9 mouse cellular contexts compared by ENCODE assay signal in genomic region chr7:15921796-15922195, GRCm38 (mm10). TPM values are rescaled to one million over a fixed set of nuclear protein-coding genes. Genes with fewer than 3 reads are reported as not detected.
DNase-seq lines count a peak whose midpoint lies in the region; ATAC-seq and TF ChIP-seq lines count a peak whose summit lies in the region.
"Had no signal": no experiment of that assay in that cellular context is flagged by ENCODE, and none has a peak within 500 bp of the region (broad histone marks: within the 10 kb centered on the region; RNA-seq: fewer than 3 reads in every experiment).

No protein-coding gene starts in this region.

- H3K4me2 ChIP-seq in hindbrain, embryonic 12.5 days (replicated peaks) = peak overlapping the region; percentile 69
- H3K4me2 ChIP-seq in liver, embryonic 15.5 days = peak overlapping the region; percentile 89

- ATAC-seq in hindbrain, embryonic 12.5 days (ENCODE audit: low FRiP score) = peak; percentile 65
- peak; percentile 46 for ATAC-seq in liver, embryonic 15.5 days (ENCODE audit: insufficient read depth)

- H3K4me3 ChIP-seq in embryonic fibroblast, embryonic 13.5 days (ENCODE audit: insufficient read depth, low read length) = peak overlapping the region; percentile 73
- peak overlapping the region; percentile 55 for H3K4me3 ChIP-seq in hindbrain, embryonic 12.5 days
- H3K4me3 ChIP-seq in liver, embryonic 15.5 days (replicated peaks) = peak overlapping the region; percentile 82

- WGBS in hindbrain, embryonic 12.5 days = 0% methylated on average over 10 of the region's 10 CpGs
- under 1% methylated on average over 10 of the region's 10 CpGs for WGBS in liver, embryonic 15.5 days (ENCODE audit: insufficient replicate concordance)

- H3K4me1 ChIP-seq in embryonic fibroblast, embryonic 13.5 days (ENCODE audit: control insufficient read depth, insufficient read depth, low read length) = peaks cover 3% of the 10 kb centered on the region
- peaks cover 23% of the 10 kb centered on the region for H3K4me1 ChIP-seq in hindbrain, embryonic 12.5 days
- H3K4me1 ChIP-seq in liver, embryonic 15.5 days (replicated peaks) = peaks cover 47% of the 10 kb centered on the region

- TF ChIP-seq CTCF in embryonic fibroblast, embryonic 13.5 days (IDR thresholded peaks at IDR 0.05; ENCODE audit: borderline replicate concordance, insufficient read depth, low read length) = no peak

- no peak for TF ChIP-seq POLR2A in embryonic fibroblast, embryonic 13.5 days (IDR thresholded peaks at IDR 0.05; ENCODE audit: low read depth, low read length)

- peak overlapping the region; percentile 64 for H3K9ac ChIP-seq in hindbrain, embryonic 12.5 days
- peak overlapping the region; percentile 81 for H3K9ac ChIP-seq in liver, embryonic 15.5 days

- H3K9me3 ChIP-seq in hindbrain, embryonic 12.5 days (replicated peaks) = no peaks in the 10 kb centered on the region
- no peaks in the 10 kb centered on the region for H3K9me3 ChIP-seq in liver, embryonic 15.5 days (replicated peaks)

- H3K36me3 ChIP-seq in hindbrain, embryonic 12.5 days = peaks cover 32% of the 10 kb centered on the region
- H3K36me3 ChIP-seq in liver, embryonic 15.5 days (replicated peaks) = peaks cover 31% of the 10 kb centered on the region

- DNase-seq in adrenal gland, postnatal 14 days = peak; percentile 44
- DNase-seq in adrenal gland, postnatal 25 days = no peak
- DNase-seq in Muller cell, postnatal 12 days (ENCODE audit: inconsistent ontology term) = peak; percentile 66
- DNase-seq in natural killer cell, adult 2 months (ENCODE audit: low spot score in 2 of 2) = peak; percentile 34 to 47
- no peak for DNase-seq in urinary bladder, postnatal 25 days (ENCODE audit: low spot score)

- H3K27ac ChIP-seq in embryonic fibroblast, embryonic 13.5 days (ENCODE audit: insufficient read depth, low read length) = peak overlapping the region; percentile 45
- H3K27ac ChIP-seq in hindbrain, embryonic 12.5 days = peak overlapping the region; percentile 71
- peak overlapping the region; percentile 84 for H3K27ac ChIP-seq in liver, embryonic 15.5 days (replicated peaks)

- no peaks in the 10 kb centered on the region for H3K27me3 ChIP-seq in hindbrain, embryonic 12.5 days
- no peaks in the 10 kb centered on the region for H3K27me3 ChIP-seq in liver, embryonic 15.5 days

RNA-seq across cellular contexts. Expression of gene Selenow, which starts 0.4 kb away (rescaled TPM):
- total RNA-seq in adrenal gland, postnatal 14 days (2021) = 191 and 202 TPM in 2 replicates
- total RNA-seq in adrenal gland, postnatal 25 days (2021) = 156 and 160 TPM in 2 replicates
- polyA plus RNA-seq in embryonic fibroblast, embryonic 13.5 days (2011; ENCODE audit: insufficient read length, low read depth, missing spikeins) = 382 and 390 TPM in 2 replicates
- 1,041 and 1,118 TPM in 2 replicates for polyA plus RNA-seq in hindbrain, embryonic 12.5 days (2016; fragmentation: Nextera tagmentation; extraction: Ambion mirVana)
- 246 and 279 TPM in 2 replicates for polyA plus RNA-seq in liver, embryonic 15.5 days (2015; fragmentation: Nextera tagmentation; extraction: Ambion mirVana)

RNA-seq across cellular contexts. Expression of gene Nop53, which starts 24.1 kb away (rescaled TPM):
- 196 and 213 TPM in 2 replicates for total RNA-seq in adrenal gland, postnatal 14 days (2021)
- 174 TPM in 2 replicates for total RNA-seq in adrenal gland, postnatal 25 days (2021)
- polyA plus RNA-seq in embryonic fibroblast, embryonic 13.5 days (2011; ENCODE audit: insufficient read length, low read depth, missing spikeins) = 87.7 and 98.1 TPM in 2 replicates
- 157 and 167 TPM in 2 replicates for polyA plus RNA-seq in hindbrain, embryonic 12.5 days (2016; fragmentation: Nextera tagmentation; extraction: Ambion mirVana)
- polyA plus RNA-seq in liver, embryonic 15.5 days (2015; fragmentation: Nextera tagmentation; extraction: Ambion mirVana) = 76.1 and 81.2 TPM in 2 replicates

RNA-seq across cellular contexts. Expression of gene Crxos, which starts 39.4 kb away (rescaled TPM):
- not detected in 2 replicates for total RNA-seq in adrenal gland, postnatal 14 days (2021)
- total RNA-seq in adrenal gland, postnatal 25 days (2021) = not detected in 2 replicates
- not detected in 2 replicates for polyA plus RNA-seq in embryonic fibroblast, embryonic 13.5 days (2011; ENCODE audit: insufficient read length, low read depth, missing spikeins)
- not detected in 2 replicates for polyA plus RNA-seq in hindbrain, embryonic 12.5 days (2016; fragmentation: Nextera tagmentation; extraction: Ambion mirVana)
- not detected in 2 replicates for polyA plus RNA-seq in liver, embryonic 15.5 days (2015; fragmentation: Nextera tagmentation; extraction: Ambion mirVana)

RNA-seq across cellular contexts. Expression of gene Crx, which starts 42.0 kb away (rescaled TPM):
- not detected in 2 replicates for total RNA-seq in adrenal gland, postnatal 14 days (2021)
- not detected in 2 replicates for total RNA-seq in adrenal gland, postnatal 25 days (2021)
- not detected in 2 replicates for polyA plus RNA-seq in embryonic fibroblast, embryonic 13.5 days (2011; ENCODE audit: insufficient read length, low read depth, missing spikeins)
- not detected in 2 replicates for polyA plus RNA-seq in hindbrain, embryonic 12.5 days (2016; fragmentation: Nextera tagmentation; extraction: Ambion mirVana)
- polyA plus RNA-seq in liver, embryonic 15.5 days (2015; fragmentation: Nextera tagmentation; extraction: Ambion mirVana) = not detected in 2 replicates
- total RNA-seq: left cerebral cortex, adult 8-10 months had no signal

RNA-seq across cellular contexts. Expression of gene Ehd2, which starts 45.6 kb away (rescaled TPM):
- 119 and 121 TPM in 2 replicates for total RNA-seq in adrenal gland, postnatal 14 days (2021)
- total RNA-seq in adrenal gland, postnatal 25 days (2021) = 38.3 and 41.0 TPM in 2 replicates
- polyA plus RNA-seq in embryonic fibroblast, embryonic 13.5 days (2011; ENCODE audit: insufficient read length, low read depth, missing spikeins) = 136 and 191 TPM in 2 replicates
- polyA plus RNA-seq in hindbrain, embryonic 12.5 days (2016; fragmentation: Nextera tagmentation; extraction: Ambion mirVana) = 10.1 and 16.6 TPM in 2 replicates
- polyA plus RNA-seq in liver, embryonic 15.5 days (2015; fragmentation: Nextera tagmentation; extraction: Ambion mirVana) = 4.1 and 4.6 TPM in 2 replicates

Comparison
In these comparisons a context has a peak if more than half of its experiments do, and no peak if none do; other contexts are left out.
1. DNase-seq: peak in adrenal gland, postnatal 14 days (single experiment), Muller cell, postnatal 12 days (single experiment) and natural killer cell, adult 2 months (2 of 2); none in adrenal gland, postnatal 25 days (single experiment) and urinary bladder, postnatal 25 days (single experiment).
2. Peak in every context shown above with its lines, with median percentiles within 50 percentile points of each other: H3K27ac ChIP-seq and H3K4me3 ChIP-seq.